Mouse (Mus musculus) c-Kit-positive CD71-negative TER-119-negative erythroid progenitor cells, embryonic 14.5 days (primary cell): ENCODE results near the gene Rgs10.
"Not testable (repeated sequence)": the region's sequence is repeated elsewhere in the genome, so short reads cannot be mapped to it uniquely, and the experiment has no call there.

Source experiments
- DNase-seq: peaks from one replicate; pipeline ENCODE4 v3.0.0-alpha.2; 2013; ENCODE audit warnings: low read depth

The Rgs10 gene

DNA sequence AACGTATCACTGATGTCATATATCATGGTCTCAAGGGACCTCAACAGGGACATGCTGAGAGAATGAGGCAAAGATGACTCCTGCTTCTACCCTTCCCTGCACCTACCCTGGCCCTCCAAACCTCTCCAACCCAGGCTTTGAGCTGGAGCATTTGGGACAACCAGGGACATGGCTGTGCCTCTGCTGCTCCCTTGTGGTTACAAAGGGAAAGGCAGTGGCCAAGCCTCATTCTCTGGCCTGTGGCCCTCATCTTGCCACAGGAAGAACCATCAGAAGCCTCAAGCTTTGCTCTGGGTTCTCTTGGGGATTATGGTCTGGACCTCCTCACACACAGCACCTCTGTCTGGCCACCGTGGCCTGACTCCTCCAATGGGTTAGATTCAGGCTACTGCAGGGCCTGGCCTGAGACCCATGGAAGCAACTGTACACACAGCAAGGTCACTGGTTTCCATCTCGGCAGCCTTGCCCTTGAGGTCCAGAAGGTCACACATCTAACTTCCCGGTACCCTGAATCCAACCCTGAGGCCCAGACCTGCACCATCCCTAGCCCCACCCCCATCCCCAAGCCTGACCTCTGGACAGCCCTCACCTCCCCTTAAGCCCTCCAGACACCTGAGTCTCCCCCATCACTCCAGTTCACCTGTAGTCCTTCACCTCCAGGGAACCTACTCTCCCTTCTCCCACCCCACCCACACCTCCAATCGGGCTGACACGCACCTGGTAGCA is 73.5 kb downstream of the Rgs10 start:
- peak; percentile 58 for DNase-seq

DNA sequence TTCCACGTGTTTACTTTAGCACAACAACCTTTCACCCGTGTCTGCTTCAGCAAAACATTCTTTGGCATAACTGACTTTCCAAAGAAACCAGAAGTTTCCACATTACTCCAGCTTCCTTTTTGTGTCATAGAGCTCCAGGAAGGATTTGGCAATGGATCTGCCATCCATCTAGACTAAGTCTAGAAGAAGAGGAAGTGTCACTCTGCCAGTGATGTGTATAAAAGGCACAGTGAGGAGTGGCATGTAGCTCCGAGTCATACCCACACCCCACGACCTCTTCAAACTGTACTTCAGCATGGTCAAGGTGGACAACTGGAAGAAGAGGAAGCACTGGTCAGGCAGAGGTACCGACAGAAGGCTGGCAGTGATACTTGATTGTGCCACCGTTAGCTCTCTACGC is 74.1 kb downstream of the Rgs10 start:
- DNase-seq = no peak

DNA sequence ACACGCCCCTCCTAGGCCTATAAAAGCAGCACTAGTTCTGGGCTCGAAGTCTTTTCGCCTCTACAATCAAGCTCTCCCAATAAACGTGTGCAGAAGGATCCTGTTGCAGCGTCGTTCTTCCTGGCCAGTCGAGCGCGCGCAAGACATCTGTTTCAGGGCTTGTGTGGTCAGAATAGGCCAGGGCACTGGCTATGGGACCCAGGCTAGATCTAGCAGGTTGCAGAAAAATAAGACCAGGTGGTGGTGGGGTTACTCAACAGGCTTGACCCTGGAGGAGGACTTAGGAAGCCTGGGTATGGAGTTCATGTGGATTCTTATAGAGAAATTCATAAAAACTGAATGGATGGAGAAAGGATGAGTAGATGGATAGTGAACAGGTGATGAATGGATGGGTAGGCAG is 75.9 kb downstream of the Rgs10 start:
- not testable (repeated sequence) for DNase-seq

DNA sequence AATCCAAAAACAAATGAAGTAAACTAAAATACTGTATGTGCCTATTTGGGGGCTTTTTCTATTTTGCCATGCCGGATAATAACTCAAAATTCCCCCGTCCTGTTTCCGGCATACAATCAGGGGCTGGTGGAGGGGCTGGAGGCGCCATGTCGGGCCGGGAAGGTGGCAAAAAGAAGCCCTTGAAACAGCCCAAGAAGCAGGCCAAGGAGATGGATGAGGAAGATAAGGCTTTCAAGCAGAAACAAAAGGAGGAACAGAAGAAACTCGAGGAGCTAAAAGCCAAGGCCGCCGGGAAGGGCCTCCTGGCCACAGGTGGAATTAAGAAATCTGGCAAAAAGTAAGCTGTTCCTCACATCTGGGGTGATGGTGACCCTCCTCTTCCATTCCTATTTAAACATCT is 78.2 kb downstream of the Rgs10 start:
- DNase-seq = not testable (repeated sequence)

DNA sequence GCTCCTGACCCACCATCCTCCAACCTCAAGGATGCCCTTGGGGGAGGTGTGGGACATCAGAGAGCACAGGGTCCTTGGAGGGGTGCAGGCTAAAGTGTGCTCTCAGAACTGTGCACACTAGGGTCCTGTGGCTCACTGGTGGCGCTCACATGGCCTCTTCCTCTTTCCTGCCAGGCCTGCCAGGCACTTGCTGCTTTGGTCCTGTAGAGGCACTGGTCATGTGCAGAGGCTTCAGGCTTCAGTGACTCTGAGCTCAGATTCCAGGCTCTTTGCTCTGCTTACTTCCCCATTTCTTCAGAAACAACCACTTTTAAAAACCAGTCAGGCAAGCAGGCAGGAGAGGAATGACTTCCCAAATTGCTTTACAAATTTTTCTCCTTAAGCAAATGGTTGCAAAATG is 85.7 kb downstream of the Rgs10 start:
- DNase-seq = peak; percentile 50

DNA sequence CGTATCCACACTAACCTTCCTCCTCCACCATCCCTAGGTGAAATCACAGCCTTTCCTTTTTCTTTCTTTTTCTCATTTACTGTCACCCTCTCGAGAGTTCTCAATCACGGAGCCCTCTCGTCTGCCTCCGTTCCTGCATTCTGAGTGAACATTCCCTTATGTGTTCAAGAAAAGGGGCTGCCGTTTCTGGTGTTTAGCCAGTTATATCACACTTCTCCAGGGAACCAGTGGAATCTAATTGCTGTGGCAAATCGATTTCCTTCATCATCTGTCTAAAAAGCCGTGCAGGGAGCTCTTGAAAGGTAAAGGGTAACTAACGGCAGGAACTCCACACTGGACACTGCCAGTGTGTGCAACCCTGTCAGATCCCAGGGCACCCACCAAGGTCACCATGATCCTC is 87.6 kb downstream of the Rgs10 start:
- DNase-seq = no peak

DNA sequence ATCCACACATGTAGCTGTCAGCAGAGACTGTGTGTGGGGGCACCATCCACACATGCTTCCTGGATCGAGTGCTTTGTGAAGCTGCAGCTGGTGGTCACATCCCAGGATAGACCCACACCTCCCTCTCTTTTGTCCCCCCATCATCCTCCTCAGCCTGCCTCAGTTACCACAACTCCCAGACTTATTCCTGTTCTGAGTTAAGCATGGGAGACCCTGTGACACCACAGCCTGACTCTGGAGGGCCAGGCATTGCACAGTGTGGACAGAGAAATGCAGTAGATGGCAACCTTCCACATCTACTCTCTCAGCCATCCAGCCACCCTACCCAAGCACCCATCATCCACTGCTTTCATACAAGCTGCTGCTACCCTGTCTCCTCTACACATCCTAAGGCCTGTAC is 93.6 kb downstream of the Rgs10 start:
- no peak for DNase-seq
